Mouse (Mus musculus) kidney, postnatal 0 days (tissue): ENCODE data around the gene Hsd17b11. TPM values are rescaled to one million over a fixed set of nuclear protein-coding genes. Genes with fewer than 3 reads are reported as not detected.
A peak's percentile ranks its signal among the peaks of the same experiment; 100 is the strongest.

ENCODE experiments used
- ATAC-seq: fragments of 200-750 bp; cut with Nextera tagmentation; replicated peaks from 2 replicates; pipeline ENCODE4 v1.8.0; 2017; ENCODE audit warnings: low read depth, moderate number of reproducible peaks, moderate TSS enrichment, moderate library complexity; ENCODE audit not compliant: low FRiP score
- DNase-seq: peaks from one replicate; pipeline ENCODE4 v3.0.0-alpha.2; 2016; ENCODE audit warnings: low spot score
- H3K27ac ChIP-seq: fragments of 300-500 bp; sonication (generic); 2 replicates; pipeline ENCODE4 v1.5.1; 2014; ENCODE audit warnings: mild to moderate bottlenecking
- H3K27me3 ChIP-seq: fragments of 300-500 bp; sonication (generic); 2 replicates; pipeline ENCODE4 v1.6.1; 2014; ENCODE audit warnings: low read length, mixed read lengths; ENCODE audit not compliant: insufficient read depth
- H3K36me3 ChIP-seq: fragments of 300-500 bp; sonication (generic); 2 replicates; pipeline ENCODE4 v1.6.1; 2014; ENCODE audit warnings: low read length, mixed read lengths; ENCODE audit not compliant: insufficient read depth
- H3K4me1 ChIP-seq: fragments of 300-500 bp; sonication (generic); replicated peaks from 2 replicates; pipeline ENCODE4 v1.6.1; 2014; ENCODE audit warnings: antibody characterized with exemption, low read length, mixed read lengths; ENCODE audit not compliant: insufficient read depth
- H3K4me2 ChIP-seq: fragments of 300-500 bp; sonication (generic); 2 replicates; pipeline ENCODE4 v1.6.1; 2014; ENCODE audit warnings: mild to moderate bottlenecking, low read length, moderate library complexity, mixed read lengths
- H3K4me3 ChIP-seq: fragments of 300-500 bp; sonication (generic); replicated peaks from 2 replicates; pipeline ENCODE4 v1.5.1; 2014; ENCODE audit warnings: low read depth, low read length
- H3K9ac ChIP-seq: fragments of 300-500 bp; sonication (generic); 2 replicates; pipeline ENCODE4 v1.6.1; 2014; ENCODE audit warnings: low read depth, low read length
- H3K9me3 ChIP-seq: fragments of 300-500 bp; sonication (generic); replicated peaks from 2 replicates; pipeline ENCODE4 v1.6.1; 2016; ENCODE audit warnings: low read length, inconsistent platforms, mixed read lengths
- CTCF ChIP-seq: IDR thresholded peaks from 2 replicates; pipeline ENCODE4 v1.5.1; 2016; ENCODE audit warnings: antibody characterized with exemption, low read depth, mild to moderate bottlenecking, moderate library complexity
- WGBS: fragments of 180-500 bp; shearing (Covaris S2); extraction: QIAGEN DNeasy Blood & Tissue Kit; methylation state at CpG from one replicate; pipeline ENCODE4 v1.1.7; 2014; 5-methylcytosine and 5-hydroxymethylcytosine counted together
- polyA plus RNA-seq: library from polyadenylated mRNA; unstranded; fragments of >200 nt; fragmentation: Nextera tagmentation; extraction: Ambion mirVana; gene quantifications from 2 replicates; pipeline ENCODE4 v1.2.1, GENCODE M21; 2015

Hsd17b11 gene
- polyA plus RNA-seq, 1 experiment from 2014 or later = 12.3 TPM

- Histone ChIP-seq H3K9me3 (no peaks in the 10 kb centered on the region), H3K4me3 (peak overlapping the region; percentile 86), H3K36me3 (0 out of 2 replicates have a peak, but pooled peaks cover 13% of the 10 kb centered on the region), H3K9ac (peak overlapping the region; percentile 83), H3K4me1 (peaks cover 4% of the 10 kb centered on the region; the same call in 1 of the 2 replicates), H3K27ac (peak overlapping the region; percentile 79), H3K4me2 (peak overlapping the region; percentile 75), H3K27me3 (no peaks in the 10 kb centered on the region)
- TF ChIP-seq CTCF = no peak
- DNase-seq (peak; percentile 43), ATAC-seq (no peak)
- WGBS = 2% methylated on average over 19 of the region's 19 CpGs
Measured at GRCm38 (mm10) chr5:104047200-104048105, 25.7 kb upstream of the Hsd17b11 start.

- no peaks in the 10 kb centered on the region for H3K27me3 ChIP-seq
- H3K9me3 ChIP-seq = no peaks in the 10 kb centered on the region
- 0 out of 2 replicates have a peak, but pooled peaks have one; percentile 2 for TF ChIP-seq CTCF
- peaks cover 4% of the 10 kb centered on the region; the same call in 1 of the 2 replicates for H3K4me1 ChIP-seq
- H3K27ac ChIP-seq = peak within 1 kb of the TSS; percentile 79
- H3K4me3 ChIP-seq = peak within 1 kb of the TSS; percentile 86
- 0 out of 2 replicates have a peak, but pooled peaks cover 11% of the 10 kb centered on the region for H3K36me3 ChIP-seq
- WGBS = 5% methylated on average over 90 of the region's 90 CpGs
- ATAC-seq (peak; percentile 99), DNase-seq (peak; percentile 97)
- peak within 1 kb of the TSS; percentile 75 for H3K4me2 ChIP-seq
- peak within 1 kb of the TSS; percentile 83 for H3K9ac ChIP-seq
Measured at GRCm38 (mm10) chr5:104046256-104047199, 24.8 kb upstream of the Hsd17b11 start, which contains the start of gene Nudt9. Nudt9 (plus strand) TSS chr5:104046306.

GRCm38 (mm10) chr5:104043704-104044103, 22.0 kb upstream of the Hsd17b11 start:
- TF ChIP-seq CTCF = no peak
- no peak overlapping the region for H3K9ac ChIP-seq
- no peak overlapping the region for H3K4me2 ChIP-seq
- H3K36me3 ChIP-seq = no peaks in the 10 kb centered on the region
- no peak for ATAC-seq
- DNase-seq = no peak
- H3K4me3 ChIP-seq = no peak overlapping the region
- H3K27ac ChIP-seq = no peak overlapping the region
- no peaks in the 10 kb centered on the region for H3K27me3 ChIP-seq
- 66% methylated on average over 2 of the region's 2 CpGs for WGBS
- no peaks in the 10 kb centered on the region for H3K9me3 ChIP-seq
- peaks cover 4% of the 10 kb centered on the region; the same call in 1 of the 2 replicates for H3K4me1 ChIP-seq

GRCm38 (mm10) chr5:104042906-104043305, 21.2 kb upstream of the Hsd17b11 start:
- Histone ChIP-seq H3K9me3 (no peaks in the 10 kb centered on the region), H3K4me3 (no peak overlapping the region), H3K36me3 (no peaks in the 10 kb centered on the region), H3K27ac (no peak overlapping the region), H3K9ac (no peak overlapping the region), H3K4me2 (no peak overlapping the region), H3K27me3 (no peaks in the 10 kb centered on the region), H3K4me1 (no peaks in the 10 kb centered on the region)
- 92% methylated on average over 2 of the region's 2 CpGs for WGBS
- DNase-seq (no peak), ATAC-seq (no peak)
- no peak for TF ChIP-seq CTCF

- DNase-seq (peak; percentile 69), ATAC-seq (no peak)
- 65% methylated on average over 6 of the region's 6 CpGs for WGBS
- no peak overlapping the region for H3K4me2 ChIP-seq
- H3K4me1 ChIP-seq = no peaks in the 10 kb centered on the region
- peak; percentile 81 for TF ChIP-seq CTCF
- no peaks in the 10 kb centered on the region for H3K36me3 ChIP-seq
- H3K9ac ChIP-seq = no peak overlapping the region
- no peaks in the 10 kb centered on the region for H3K9me3 ChIP-seq
- no peaks in the 10 kb centered on the region for H3K27me3 ChIP-seq
- no peak overlapping the region for H3K27ac ChIP-seq
- H3K4me3 ChIP-seq = no peak overlapping the region
Measured at GRCm38 (mm10) chr5:104039154-104039932, 17.6 kb upstream of the Hsd17b11 start.
